Mouse (Mus musculus) MEL (cell line): ENCODE data around the gene Mef2d.

Experiments
- CTCF ChIP-seq, 3 experiments: IDR thresholded peaks in 2 of 3; conservative IDR thresholded peaks in 1 of 3; 2 replicates each; pipeline ENCODE4 v1.5.1; 2011 to 2012; ENCODE audit warnings: low read length in 3 of 3, low read depth in 2 of 3, mild to moderate bottlenecking in 2 of 3, improper control_type of control experiment in 1 of 3, inconsistent platforms in 1 of 3, mixed read lengths in 1 of 3, moderate library complexity in 1 of 3; ENCODE audit not compliant: control insufficient read depth in 1 of 3, insufficient read depth in 1 of 3, poor library complexity in 1 of 3, severe bottlenecking in 1 of 3
- E2F4 ChIP-seq: IDR thresholded peaks from 2 replicates; pipeline ENCODE4 v1.6.1; 2011; ENCODE audit warnings: low read depth, low read length, improper control_type of control experiment, borderline replicate concordance
- EP300 ChIP-seq, 2 experiments: IDR thresholded peaks; 2 replicates each; pipeline ENCODE4 v1.6.1; 2011; ENCODE audit warnings: improper control_type of control experiment in 2 of 2, low read length in 2 of 2, low read depth in 1 of 2, mild to moderate bottlenecking in 1 of 2
- MAX ChIP-seq: IDR thresholded peaks from 2 replicates; pipeline ENCODE4 v1.6.1; 2011; ENCODE audit warnings: low read length, improper control_type of control experiment
- MXI1 ChIP-seq: IDR thresholded peaks from 2 replicates; pipeline ENCODE4 v1.6.1; 2011; ENCODE audit warnings: mild to moderate bottlenecking, low read depth, low read length, improper control_type of control experiment
- POLR2A ChIP-seq, 2 experiments: IDR thresholded peaks; 2 replicates each; pipeline ENCODE4 v1.6.1; 2011 to 2012; ENCODE audit warnings: low read length in 2 of 2, mild to moderate bottlenecking in 2 of 2, control low read depth in 1 of 2, improper control_type of control experiment in 1 of 2, low read depth in 1 of 2, moderate library complexity in 1 of 2; ENCODE audit not compliant: control insufficient read depth in 1 of 2, insufficient read depth in 1 of 2, poor library complexity in 1 of 2
- TAL1 ChIP-seq: IDR thresholded peaks from 2 replicates; pipeline ENCODE4 v1.6.1; 2012; ENCODE audit warnings: mild to moderate bottlenecking, inconsistent platforms, low read length, moderate library complexity, mixed read lengths
- TBP ChIP-seq: IDR thresholded peaks from 2 replicates; pipeline ENCODE4 v1.8.0; 2011; ENCODE audit warnings: low read depth, low read length, improper control_type of control experiment

DNA sequence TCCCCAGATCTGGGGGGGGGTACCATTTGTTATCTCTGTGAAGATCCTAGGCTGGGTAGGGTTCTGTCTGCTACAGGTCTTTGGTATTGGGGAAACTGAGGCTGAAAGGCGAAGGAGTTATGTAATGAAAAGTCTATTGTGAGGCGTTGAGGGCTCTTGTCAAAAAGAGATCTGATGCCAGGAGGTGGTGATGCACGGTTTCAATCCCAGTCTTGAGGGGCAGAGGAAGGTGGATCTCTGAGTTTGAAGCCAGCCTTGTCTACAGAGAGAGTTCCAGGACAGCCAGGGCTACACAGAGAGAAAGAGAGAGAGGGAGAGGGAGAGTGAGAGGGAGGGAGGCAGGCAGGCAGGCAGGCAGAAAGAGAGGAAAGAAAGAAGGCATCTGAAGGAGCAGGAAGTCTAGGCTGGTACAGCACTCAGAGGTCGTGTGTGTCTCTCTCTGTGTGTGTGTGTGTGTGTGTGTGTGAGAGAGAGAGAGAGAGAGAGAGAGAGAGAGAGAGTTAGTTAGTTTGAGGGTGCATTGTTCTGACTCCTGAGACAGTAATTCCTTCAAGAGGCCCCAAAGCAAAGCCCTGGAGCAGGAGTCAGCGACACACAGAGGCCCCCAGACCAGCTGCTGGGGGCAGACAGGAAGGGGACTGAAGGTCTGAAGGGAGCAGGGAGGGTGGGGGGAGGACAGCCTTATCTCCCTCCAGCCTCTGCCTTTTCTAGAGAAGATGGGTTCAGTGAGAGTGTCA is 4.4 kb downstream of the Mef2d start:
- no peak for TF ChIP-seq EP300 (IDR thresholded peaks at IDR 0.05; ENCODE audit: low read depth in 1 of 2, low read length in 2 of 2)
- TF ChIP-seq POLR2A (IDR thresholded peaks at IDR 0.05; ENCODE audit: control insufficient read depth in 1 of 2, insufficient read depth in 1 of 2, low read depth in 1 of 2, low read length in 2 of 2, poor library complexity in 1 of 2), result no peak
- no peak for TF ChIP-seq E2F4
- TF ChIP-seq CTCF (IDR thresholded peaks at IDR 0.05 in 2 of 3, conservative IDR thresholded peaks at IDR 0.05 in 1 of 3; ENCODE audit: control insufficient read depth in 1 of 3, insufficient read depth in 1 of 3, low read depth in 2 of 3, low read length in 3 of 3, poor library complexity in 1 of 3, severe bottlenecking in 1 of 3), result no peak
- TF ChIP-seq TBP, result no peak
- TF ChIP-seq MAX, result no peak
- TF ChIP-seq TAL1, result no peak
- TF ChIP-seq MXI1, result no peak
